Mouse (Mus musculus) megakaryocyte-erythroid progenitor cell, adult 5-6 weeks (primary cell): ENCODE data around the gene Napa. TPM values are rescaled to one million over a fixed set of nuclear protein-coding genes. Genes with fewer than 3 reads are reported as not detected.

Source experiments
- ATAC-seq: replicated peaks from 2 replicates; pipeline ENCODE4 v1.8.0; 2016; ENCODE audit warnings: mild to moderate bottlenecking, inconsistent platforms; ENCODE audit not compliant: severe bottlenecking, poor library complexity, low FRiP score, low TSS enrichment
- total RNA-seq, 2 experiments: library from RNA; stranded (forward) in 1 of 2; stranded (reverse) in 1 of 2; fragments of 200-1000, 215-1000 nt in 1 of 2; fragments of >200 nt in 1 of 2; fragmentation: Nextera tagmentation in 1 of 2; gene quantifications; 2 replicates each; pipeline ENCODE4 v1.2.3; 2014 to 2017

The Napa gene
- 92.2 and 111 TPM in 2 replicates for total RNA-seq (2014; fragmentation: Nextera tagmentation)
- 41.1 and 49.5 TPM in 2 replicates for total RNA-seq (2017)

GRCm38 (mm10) chr7:16098021-16099017, at the start of gene Napa:
Napa (plus strand) TSS chr7:16098458.
- ATAC-seq, result peak; percentile 91

- ATAC-seq, result no peak
Observed at GRCm38 (mm10) chr7:16048675-16049575, 49.3 kb upstream of the Napa start.

GRCm38 (mm10) chr7:16049576-16049915, 48.7 kb upstream of the Napa start:
- ATAC-seq, result no peak

DNA sequence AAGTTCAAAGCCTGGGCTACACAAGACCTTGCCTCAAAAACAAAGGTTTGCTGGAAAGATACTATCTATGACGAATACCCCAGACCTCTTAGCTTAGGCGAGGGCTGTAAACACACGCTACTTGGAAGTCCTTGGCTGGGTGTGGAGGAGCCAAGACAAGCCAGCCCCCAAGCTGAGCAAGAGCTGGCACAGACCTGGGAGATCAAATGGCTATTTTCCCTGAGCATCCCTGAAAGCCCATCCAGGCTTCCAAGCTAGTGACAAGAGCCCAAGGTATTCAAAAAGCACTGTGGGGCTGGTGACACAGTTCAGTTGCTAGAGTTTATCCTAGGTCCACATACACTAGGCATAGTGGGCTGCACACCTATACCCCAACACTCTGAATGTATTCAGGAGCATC, 47.7 kb upstream of the Napa start:
- ATAC-seq, result no peak

DNA sequence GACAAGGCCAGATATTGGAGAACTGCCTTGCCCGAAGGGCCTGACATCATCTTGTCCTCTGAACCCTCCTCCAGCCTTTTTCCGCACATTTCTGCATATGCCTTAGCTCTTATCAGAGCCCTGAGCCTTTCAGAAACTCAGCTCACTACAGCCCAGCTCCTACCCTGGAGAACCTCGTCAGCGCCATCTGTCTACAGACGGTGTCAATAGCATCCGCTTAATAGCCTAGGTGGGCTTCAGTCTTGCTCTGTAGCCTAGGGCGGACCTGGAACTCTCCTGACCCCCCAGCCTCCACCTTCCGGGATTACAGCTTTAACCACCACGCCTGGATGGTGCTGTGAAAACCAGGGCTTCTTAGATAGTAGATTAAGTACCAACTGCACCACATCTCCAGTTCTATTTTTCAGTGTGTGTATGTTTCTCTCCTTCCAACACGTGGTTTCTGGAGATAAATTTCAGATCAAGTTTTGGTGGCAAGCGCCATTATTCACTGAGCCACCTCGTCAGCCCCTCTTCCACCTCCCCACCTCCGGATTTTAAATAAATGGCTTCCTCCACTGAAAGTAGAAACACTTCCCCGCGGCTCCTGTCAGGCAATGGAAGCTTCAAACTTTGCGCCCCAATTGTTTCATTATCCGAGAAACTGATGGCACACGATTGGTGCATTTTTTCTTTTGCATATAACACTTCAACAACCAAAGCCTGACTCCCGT, 46.2 kb upstream of the Napa start:
- peak; percentile 46 for ATAC-seq

- ATAC-seq, result peak; percentile 72
Observed at GRCm38 (mm10) chr7:16052684-16053083, 45.6 kb upstream of the Napa start.

- ATAC-seq, result no peak
Observed at GRCm38 (mm10) chr7:16053105-16053504, 45.2 kb upstream of the Napa start.

- no peak for ATAC-seq
Observed at GRCm38 (mm10) chr7:16054966-16055365, 43.3 kb upstream of the Napa start.

- no peak for ATAC-seq
Observed at GRCm38 (mm10) chr7:16055665-16056064, 42.6 kb upstream of the Napa start.

DNA sequence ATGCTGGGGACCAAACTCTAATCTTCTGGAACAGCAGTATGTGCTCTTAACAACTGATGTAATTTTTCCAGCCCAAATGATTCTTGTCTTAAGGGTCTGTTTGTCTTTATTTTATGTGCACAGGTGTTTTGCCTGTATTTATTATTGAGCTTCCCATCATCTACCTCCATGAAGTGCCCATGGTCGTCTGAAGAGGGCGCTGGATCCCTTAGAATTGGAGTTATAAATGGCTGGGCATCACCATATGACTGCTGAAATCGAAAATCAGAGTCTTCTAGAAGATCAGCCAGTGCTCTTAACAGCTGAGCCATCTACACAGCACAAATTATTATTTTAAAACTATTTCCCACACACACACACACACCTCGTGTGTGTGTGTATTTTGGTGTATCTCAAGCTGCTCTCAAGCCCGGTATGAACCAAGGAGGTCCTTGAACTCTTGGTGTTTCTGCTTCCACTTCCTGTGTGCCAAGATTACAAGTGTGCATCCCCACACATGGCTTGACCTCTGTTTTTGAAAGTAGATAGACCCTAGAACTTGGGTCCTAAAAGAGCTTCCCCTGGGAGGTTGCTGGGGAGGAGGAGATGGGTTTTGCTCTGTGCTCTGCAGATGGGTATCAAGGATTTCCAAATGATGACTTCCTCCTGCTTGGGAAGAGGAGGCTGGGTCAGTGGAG, 41.7 kb upstream of the Napa start:
- ATAC-seq, result no peak

DNA sequence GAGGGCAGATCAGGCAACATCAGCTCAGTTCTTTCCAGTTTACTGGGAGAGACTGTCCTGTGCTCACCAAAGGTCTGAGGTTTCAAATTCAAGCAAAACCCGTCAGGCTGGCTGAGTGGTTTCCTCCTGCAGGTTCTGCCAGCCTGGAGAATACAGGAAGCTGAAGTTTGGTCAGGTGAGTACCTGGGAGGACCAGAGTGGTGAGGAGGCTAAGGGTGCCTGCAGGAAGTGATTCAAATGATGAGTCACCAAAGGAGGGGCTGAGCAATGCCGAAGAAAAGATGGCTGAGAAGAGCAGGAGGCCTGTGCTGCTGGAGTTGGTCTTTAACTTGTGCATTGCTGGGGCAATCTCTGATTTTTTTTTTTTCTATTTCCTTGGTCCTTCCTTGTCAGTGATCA, 41.1 kb upstream of the Napa start:
- no peak for ATAC-seq

DNA sequence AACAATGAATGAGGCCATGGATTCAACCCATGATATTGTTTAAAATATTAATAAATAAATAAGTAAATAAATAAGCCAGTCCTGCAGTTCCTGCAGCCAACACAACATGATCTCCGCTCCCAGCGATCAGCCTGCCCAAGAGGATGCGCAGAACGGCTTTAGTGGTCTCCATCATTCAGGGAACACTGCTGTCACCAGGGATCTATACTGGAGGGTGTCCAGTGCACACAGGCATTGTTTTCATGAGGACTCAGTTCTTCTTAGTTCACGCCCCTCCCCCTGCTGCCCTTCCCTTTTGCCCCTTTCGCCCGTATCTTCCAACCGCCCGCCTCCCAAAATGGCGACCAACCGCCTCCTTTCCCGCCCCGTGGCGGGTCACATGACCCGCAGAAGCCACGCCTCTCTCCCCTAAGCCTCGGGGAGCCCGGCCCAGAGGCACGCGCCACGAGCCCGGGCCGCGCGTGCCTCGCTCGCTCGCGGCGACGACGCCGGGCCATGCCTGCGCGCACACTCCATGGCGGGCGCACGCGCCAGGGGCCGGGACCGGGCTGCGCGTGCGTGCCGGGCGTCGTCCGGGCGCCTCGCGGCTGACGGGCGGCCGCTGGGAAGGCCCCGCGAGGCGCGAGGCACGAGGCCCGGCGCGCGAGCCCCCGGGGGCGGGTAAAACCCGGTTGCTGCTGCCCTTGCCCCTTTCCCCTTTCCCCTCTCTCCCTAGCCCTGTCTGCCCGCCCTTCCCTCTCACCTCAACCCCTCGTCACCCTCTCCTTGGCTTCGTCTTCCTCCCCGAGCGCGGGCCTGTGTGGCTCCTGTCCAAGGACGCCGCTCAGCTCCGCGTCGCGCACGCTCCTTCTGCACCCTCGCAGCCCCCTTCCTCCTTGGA, 36.8 kb upstream of the Napa start, which contains the start of gene Zfp541:
TSS of gene Zfp541 (plus strand) at position 596 of the 880 bp plus-strand sequence.
- no peak for ATAC-seq

DNA sequence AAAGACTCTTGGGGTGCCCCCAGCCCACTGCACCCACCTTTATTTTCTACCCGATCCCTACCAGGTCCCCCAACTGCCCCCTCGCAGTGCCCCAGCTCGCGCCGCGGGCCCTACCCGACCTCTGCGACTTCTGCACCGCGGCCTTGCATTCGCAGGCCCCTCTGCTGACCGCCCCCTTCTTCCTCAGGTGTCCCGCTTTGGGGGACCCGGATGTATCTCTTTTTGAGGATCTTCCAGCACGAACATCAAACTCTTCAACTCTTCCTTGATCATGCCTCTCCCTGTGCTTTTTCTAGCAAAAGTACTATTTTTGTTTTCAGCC, 36.2 kb upstream of the Napa start:
- no peak for ATAC-seq

GRCm38 (mm10) chr7:16063490-16063889, 34.8 kb upstream of the Napa start:
- ATAC-seq, result peak; percentile 63

- ATAC-seq, result no peak
Observed at GRCm38 (mm10) chr7:16070846-16071245, 27.4 kb upstream of the Napa start.

DNA sequence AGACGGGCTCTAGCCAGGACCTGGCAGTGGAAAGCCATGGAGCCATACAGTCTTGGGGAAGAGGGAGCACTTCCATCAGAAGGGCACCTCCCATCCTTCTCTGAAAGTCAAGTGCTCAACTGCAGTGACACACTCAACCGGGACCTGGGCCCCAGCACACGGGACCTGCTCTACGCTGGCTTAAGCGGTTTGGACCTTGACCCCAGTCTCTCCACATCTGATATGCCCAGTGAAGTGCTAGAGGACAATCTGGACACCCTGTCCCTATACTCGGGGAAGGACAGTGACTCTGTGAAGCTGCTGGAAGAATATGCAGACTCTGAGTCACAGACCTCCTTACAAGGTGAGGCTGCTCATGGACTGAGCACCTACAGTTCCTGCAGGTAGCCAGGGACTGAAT, 26.4 kb upstream of the Napa start:
- no peak for ATAC-seq

DNA sequence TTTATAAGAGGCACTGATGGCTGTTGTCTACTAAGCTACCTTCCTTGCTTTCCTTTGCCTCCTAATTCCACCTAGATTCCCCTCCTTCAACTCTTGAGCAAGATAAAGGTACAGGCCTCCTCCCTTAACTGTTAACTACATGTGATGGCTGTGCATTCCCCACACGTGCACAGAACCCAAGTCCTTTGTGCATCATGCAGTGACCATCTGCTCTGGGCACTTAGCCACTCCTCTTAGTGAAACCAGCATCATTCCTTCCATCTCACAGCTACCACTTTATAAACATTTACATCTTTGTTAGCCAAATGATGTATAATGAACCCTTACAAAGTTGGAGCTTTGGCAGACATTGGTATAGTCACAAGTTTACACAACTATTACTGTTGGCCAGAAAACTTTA, 18.3 kb upstream of the Napa start:
- no peak for ATAC-seq

DNA sequence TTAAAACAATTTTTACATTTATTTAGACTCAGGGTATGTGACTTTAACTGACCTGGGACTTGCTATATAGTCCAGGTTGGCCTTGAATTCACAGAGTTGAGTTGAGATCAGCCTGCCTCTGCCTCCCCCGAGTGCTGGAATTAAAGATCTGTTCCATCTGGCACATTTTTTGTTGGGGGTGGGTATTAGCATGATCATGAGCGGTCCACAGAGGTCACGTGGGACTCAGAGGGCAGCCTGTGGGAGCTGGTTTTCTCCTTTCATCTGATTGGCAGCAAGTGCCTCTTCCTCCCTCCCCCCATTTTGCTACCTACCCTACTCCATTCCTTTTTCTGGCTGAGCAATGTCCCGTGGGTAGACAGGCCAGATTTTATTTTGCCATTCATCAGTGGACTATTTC, 17.7 kb upstream of the Napa start:
- ATAC-seq, result no peak
